Mouse (Mus musculus) NIH3T3 (cell line): ENCODE measurements around the gene Rsf1.

Experiments
- DNase-seq: peaks from one replicate; pipeline ENCODE4 v3.0.0-alpha.2; 2012; ENCODE audit warnings: low read depth

Gene Rsf1

DNA sequence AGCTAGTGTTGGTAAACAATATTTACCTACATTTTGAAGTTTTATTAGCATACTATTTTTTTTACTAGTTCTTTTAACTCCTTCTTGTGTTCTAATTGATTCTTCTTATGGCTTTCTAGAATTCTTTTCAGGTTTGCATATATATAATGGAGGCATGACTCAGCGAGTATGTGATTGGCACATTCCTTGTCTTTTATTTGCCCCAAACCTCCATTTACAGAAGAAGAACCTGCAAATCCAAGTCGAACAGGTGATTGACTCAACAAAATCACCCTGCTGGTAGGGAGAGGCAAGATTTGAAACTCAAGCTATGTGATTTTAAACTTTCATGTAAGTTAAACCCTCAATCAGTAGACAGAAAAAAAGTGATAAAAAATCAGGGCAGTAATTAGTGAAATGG, 51.6 kb downstream of the Rsf1 start:
- no peak for DNase-seq

GRCm38 (mm10) chr7:97632897-97633296, 53.2 kb downstream of the Rsf1 start:
- DNase-seq: no peak

- DNase-seq: peak; percentile 62
Observed at GRCm38 (mm10) chr7:97645060-97645459, 65.4 kb downstream of the Rsf1 start.

DNA sequence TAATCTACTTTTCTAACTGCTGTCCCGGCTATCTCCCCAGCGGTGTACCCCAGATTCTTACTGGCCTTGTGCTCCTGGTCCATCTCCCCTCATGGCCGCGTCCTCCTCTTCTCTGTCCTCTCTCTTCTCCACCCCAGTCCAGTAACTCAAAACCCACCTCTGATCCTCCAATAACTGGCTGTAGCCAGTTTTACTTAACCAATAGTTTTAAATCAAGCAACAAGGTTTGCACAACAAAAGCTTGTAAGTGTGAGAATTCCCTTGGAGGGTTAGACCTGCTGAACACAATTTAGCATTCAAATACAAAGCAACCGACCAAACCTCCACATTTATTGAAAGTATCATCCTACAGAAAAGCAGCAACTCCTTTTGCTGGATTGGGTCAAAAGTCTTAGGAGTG, 68.0 kb downstream of the Rsf1 start:
- no peak for DNase-seq

DNA sequence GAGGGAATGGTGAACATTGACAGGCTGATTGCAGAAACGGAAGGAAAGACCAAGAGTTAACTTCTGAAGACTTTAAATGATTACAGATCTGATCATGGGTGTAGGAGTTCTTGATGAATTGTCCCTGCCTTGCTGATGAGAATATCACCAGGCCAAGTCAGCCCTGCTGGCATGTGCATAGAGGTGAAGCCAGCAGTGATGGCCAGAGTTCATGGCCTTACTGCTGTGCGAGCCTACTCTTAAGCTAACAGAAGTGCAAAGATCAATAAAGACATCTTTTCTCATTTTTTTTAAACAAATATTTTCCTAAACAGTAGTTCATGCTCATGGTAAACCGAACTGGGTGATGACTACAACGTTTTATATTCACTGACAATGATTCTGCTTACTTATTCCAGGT, 71.0 kb downstream of the Rsf1 start:
- DNase-seq: no peak

- no peak for DNase-seq
Observed at GRCm38 (mm10) chr7:97656144-97656543, 76.5 kb downstream of the Rsf1 start.

DNA sequence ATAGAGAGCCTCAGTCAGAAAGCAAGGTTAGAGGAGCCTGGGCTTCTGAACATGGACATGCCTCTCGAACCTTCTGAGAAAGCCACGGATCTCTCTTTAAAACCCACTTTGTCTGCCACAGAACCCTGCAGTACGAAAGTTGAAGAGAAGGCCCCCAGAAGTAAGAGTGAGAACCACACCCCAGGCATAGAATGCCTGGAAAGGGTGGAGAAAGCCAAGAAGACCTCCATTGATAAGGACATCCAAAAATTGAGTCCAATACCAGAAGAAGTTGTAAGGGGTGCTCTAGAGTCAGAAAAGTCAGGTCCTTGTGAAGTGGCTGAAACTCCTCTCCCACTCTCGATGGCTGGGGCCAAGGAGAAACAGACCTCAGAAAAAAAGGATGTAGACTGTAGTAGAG, 81.9 kb downstream of the Rsf1 start:
- DNase-seq: no peak

- DNase-seq: peak; percentile 61
Observed at GRCm38 (mm10) chr7:97679239-97679638, 99.5 kb downstream of the Rsf1 start.

DNA sequence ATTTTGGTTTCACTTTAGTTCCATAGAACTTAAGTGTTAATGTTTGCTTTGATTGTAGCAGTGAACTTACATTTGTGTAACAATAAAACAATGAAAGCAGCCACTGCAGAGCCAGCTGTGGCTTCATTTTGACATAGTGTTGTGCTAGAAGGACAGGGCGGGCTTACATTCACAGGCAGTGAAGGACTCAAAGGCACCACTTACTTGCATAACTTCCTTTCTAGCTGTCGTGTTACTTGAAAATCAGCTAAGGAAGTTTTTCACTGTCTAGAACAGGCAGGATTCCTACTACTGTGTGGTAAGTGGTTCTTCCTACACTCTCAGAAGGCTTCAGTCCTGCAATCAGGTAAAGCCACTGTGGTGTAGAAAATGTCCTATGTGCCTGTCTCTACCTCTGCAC, 108.1 kb downstream of the Rsf1 start:
- DNase-seq: no peak

DNA sequence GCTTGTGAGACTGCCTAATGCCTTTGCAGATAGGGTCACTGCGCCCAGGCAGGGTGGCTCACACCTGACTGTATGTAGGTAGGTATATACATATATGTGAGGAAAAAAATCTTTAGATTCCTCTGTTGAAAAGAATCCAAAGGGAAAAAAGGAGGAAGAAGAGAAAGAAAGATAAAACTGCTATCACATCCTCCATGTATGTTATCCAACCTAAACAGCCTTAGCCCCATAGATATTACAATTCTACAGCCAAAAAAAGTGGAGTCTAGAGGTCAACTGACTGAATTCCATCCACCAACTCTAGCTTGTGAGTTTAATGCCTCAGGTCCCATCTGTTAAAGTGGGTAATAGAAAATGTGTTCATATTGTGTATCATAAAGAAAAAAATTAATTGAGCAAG, 115.8 kb downstream of the Rsf1 start:
- no peak for DNase-seq

DNA sequence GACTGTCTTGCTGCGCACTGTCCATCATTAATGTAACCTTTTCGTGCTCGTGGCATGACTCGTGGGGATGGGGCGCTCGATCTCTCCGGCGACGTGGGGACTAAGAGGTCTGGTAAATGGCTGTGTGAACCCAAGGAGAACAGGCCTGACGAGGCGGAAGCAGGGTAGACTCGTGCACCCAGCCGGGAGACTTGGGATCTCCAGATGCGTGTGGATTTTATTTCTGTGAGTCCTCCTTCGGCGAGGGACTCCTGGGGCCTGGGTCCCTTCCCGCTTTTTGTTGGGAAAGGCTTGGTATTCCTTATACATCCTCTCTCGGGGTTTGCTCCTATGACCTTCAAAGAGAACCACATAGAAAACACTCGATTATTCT, 116.4 kb downstream of the Rsf1 start:
- no peak for DNase-seq

DNA sequence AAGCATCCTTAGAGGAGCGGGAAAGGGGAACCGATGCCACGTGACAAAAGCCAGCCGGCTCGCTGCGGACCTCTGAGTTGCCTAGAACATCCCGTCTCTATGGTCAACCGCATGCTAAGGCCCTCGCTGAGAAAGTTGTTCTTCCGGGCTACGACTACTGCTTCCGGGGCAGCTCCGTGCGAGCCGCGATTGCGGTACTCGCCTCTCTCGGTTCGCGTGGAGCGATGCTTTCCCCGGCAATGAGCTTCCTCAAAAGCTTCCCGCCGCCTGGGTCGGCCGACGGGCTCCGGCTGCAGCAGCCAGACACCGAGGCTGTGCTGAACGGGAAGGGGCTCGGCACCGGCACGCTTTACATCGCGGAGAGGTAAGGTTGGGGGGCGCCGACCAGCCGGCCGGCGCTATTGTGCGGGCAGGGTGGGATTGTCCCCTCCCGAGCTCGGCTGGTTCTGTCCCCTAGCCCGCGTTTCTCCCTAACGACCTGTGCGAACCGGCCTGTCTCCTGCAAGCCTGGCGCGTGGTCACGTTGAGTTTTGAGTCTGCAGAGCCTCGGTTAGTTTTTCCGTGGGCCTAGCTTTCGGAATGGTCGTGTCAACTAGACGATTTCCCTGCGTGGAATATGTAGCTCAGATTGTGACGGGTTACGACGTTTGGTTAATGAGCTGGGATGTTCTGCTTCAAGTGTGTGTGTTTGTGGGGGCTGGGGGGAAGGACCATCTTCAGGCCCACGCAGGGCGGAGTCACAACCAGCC, 117.0 kb downstream of the Rsf1 start, which contains the start of gene Clns1a:
Clns1a (plus strand) TSS at position 129 of the 749 bp plus-strand sequence.
- peak; percentile 92 for DNase-seq

DNA sequence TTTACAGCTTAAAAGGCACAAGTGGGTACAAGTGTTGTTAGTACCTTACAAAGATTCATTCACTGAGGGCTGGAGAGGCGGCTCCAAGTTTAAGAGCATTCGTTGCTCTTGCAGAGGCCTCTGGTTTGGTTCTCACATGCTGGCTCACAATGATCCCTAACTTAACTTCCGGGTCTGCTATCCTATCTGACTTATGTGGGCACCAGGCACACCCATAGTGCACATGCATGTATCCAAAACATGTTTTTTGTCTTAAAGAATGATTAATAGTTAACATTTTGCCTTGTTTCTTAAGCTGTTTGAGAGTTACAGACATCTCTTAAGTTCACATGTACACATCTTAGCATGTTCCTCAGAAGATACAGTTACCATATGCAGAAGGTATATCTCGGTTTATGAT, 120.5 kb downstream of the Rsf1 start:
- DNase-seq: no peak

GRCm38 (mm10) chr7:97701106-97701505, 121.4 kb downstream of the Rsf1 start:
- no peak for DNase-seq

- no peak for DNase-seq
Observed at GRCm38 (mm10) chr7:97707123-97707522, 127.4 kb downstream of the Rsf1 start.

DNA sequence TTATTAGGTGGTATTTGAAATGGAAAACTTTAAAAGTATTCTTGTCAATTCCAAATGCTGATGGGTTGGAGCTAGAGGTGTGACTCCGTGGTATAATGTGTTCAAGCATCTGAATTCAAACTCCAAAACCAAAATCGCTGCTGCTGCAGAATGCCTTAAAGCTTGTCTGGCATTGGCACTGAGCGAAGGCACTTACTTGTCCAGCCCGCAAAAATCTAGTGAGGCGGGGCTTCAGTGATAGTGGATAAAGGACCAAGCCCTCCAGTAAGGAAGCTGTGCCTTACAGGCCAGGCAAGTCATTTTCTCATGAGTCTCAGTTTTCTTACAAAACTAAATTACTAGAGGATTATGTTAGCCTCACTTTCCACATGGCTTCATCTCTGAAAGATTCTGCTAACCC, 128.1 kb downstream of the Rsf1 start:
- peak; percentile 30 for DNase-seq

GRCm38 (mm10) chr7:97709204-97709603, 129.5 kb downstream of the Rsf1 start:
- DNase-seq: no peak

GRCm38 (mm10) chr7:97714651-97715050, 135.0 kb downstream of the Rsf1 start:
- no peak for DNase-seq

- no peak for DNase-seq
Observed at GRCm38 (mm10) chr7:97717326-97717725, 137.6 kb downstream of the Rsf1 start.

- DNase-seq: no peak
Observed at GRCm38 (mm10) chr7:97719078-97719477, 139.4 kb downstream of the Rsf1 start.

DNA sequence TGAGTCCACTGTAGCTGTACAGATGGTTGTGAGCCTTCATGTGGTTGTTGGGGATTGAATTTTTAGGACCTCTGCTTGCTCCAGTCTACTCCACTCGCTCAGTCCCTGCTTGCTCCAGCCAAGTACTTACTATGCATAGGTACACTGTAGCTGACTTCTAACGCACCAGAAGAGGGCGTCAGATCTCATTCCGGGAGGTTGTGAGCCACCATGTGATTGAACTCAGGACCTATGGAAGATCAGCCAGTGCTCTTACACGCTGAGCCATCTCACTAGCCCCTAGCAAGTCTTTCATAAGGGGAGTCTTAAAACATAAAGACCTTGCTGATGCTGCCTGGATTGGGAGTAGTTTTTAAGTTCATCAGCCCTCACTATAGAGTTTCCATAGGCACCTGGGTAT, 140.4 kb downstream of the Rsf1 start:
- no peak for DNase-seq

GRCm38 (mm10) chr7:97722278-97722918, 142.7 kb downstream of the Rsf1 start:
- DNase-seq: no peak

GRCm38 (mm10) chr7:97723646-97724538, 144.2 kb downstream of the Rsf1 start:
- DNase-seq: no peak
